ENCODE assay signal across 10 mouse cellular contexts in genomic region chr17:32877471-32878171, GRCm38 (mm10). TPM values are rescaled to one million over a fixed set of nuclear protein-coding genes. Genes with fewer than 3 reads are reported as not detected.
DNase-seq lines count a peak whose midpoint lies in the region; ATAC-seq lines count a peak whose summit lies in the region.
"Had no signal": no experiment of that assay in that cellular context is flagged by ENCODE, and none has a peak within 500 bp of the region (broad histone marks: within the 10 kb centered on the region; RNA-seq: fewer than 3 reads in every experiment).

No protein-coding gene starts in this region.

- H3K9me3 ChIP-seq in kidney, embryonic 15.5 days (replicated peaks) = no peaks in the 10 kb centered on the region
- H3K9me3 ChIP-seq in heart, embryonic 15.5 days (replicated peaks) = no peaks in the 10 kb centered on the region
- H3K9me3 ChIP-seq in liver, embryonic 16.5 days (replicated peaks; ENCODE audit: control insufficient read depth, low read length) = no peaks in the 10 kb centered on the region
- H3K9me3 ChIP-seq: embryonic facial prominence, embryonic 15.5 days had no signal

- no peaks in the 10 kb centered on the region for H3K27me3 ChIP-seq in kidney, embryonic 15.5 days
- H3K27me3 ChIP-seq in heart, embryonic 15.5 days = 0 out of 2 replicates have a peak, but pooled peaks cover 2% of the 10 kb centered on the region
- no peaks in the 10 kb centered on the region; the same call in 1 of the 2 replicates for H3K27me3 ChIP-seq in liver, embryonic 16.5 days (ENCODE audit: control insufficient read depth, insufficient read depth, low read depth, low read length)
- H3K27me3 ChIP-seq: embryonic facial prominence, embryonic 15.5 days had no signal

- H3K36me3 ChIP-seq in kidney, embryonic 15.5 days = peaks cover 30% of the 10 kb centered on the region
- H3K36me3 ChIP-seq in heart, embryonic 15.5 days = peaks cover 22% of the 10 kb centered on the region
- no peaks in the 10 kb centered on the region for H3K36me3 ChIP-seq in liver, embryonic 16.5 days (ENCODE audit: control insufficient read depth, insufficient read depth)

- H3K4me1 ChIP-seq in kidney, embryonic 15.5 days = peaks cover 11% of the 10 kb centered on the region; the same call in 1 of the 2 replicates
- peaks cover 6% of the 10 kb centered on the region; the same call in 1 of the 2 replicates for H3K4me1 ChIP-seq in heart, embryonic 15.5 days (replicated peaks)
- H3K4me1 ChIP-seq in liver, embryonic 16.5 days (ENCODE audit: control insufficient read depth, low read depth, low read length) = no peaks in the 10 kb centered on the region
- H3K4me1 ChIP-seq: embryonic facial prominence, embryonic 15.5 days had no signal

- peak overlapping the region; percentile 55 for H3K4me2 ChIP-seq in kidney, embryonic 15.5 days
- peak overlapping the region; percentile 35; the same call in 1 of the 2 replicates for H3K4me2 ChIP-seq in heart, embryonic 15.5 days
- H3K4me2 ChIP-seq in liver, embryonic 16.5 days (ENCODE audit: low read depth, low read length) = peak overlapping the region; percentile 32; the same call in 1 of the 2 replicates
- H3K4me2 ChIP-seq: embryonic facial prominence, embryonic 15.5 days; midbrain, embryonic 11.5 days had no signal

- peak overlapping the region; percentile 25 for H3K4me3 ChIP-seq in kidney, embryonic 15.5 days (replicated peaks)
- H3K4me3 ChIP-seq in heart, embryonic 15.5 days = no peak overlapping the region
- H3K4me3 ChIP-seq in liver, embryonic 16.5 days (ENCODE audit: low read depth, low read length) = peak overlapping the region; percentile 5; the same call in 1 of the 2 replicates
- H3K4me3 ChIP-seq: embryonic facial prominence, embryonic 15.5 days had no signal

- 6% methylated on average over 22 of the region's 22 CpGs for WGBS in kidney, embryonic 15.5 days
- 5% methylated on average over 22 of the region's 22 CpGs for WGBS in heart, embryonic 15.5 days
- 8% methylated on average over 22 of the region's 22 CpGs for WGBS in liver, embryonic 16.5 days (ENCODE audit: insufficient replicate concordance)

- H3K27ac ChIP-seq in kidney, embryonic 15.5 days = peak overlapping the region; percentile 34; the same call in 1 of the 2 replicates
- no peak overlapping the region for H3K27ac ChIP-seq in heart, embryonic 15.5 days
- no peak overlapping the region for H3K27ac ChIP-seq in liver, embryonic 16.5 days (ENCODE audit: low read length)
- H3K27ac ChIP-seq: embryonic facial prominence, embryonic 15.5 days had no signal

- H3K9ac ChIP-seq in kidney, embryonic 15.5 days = 0 out of 2 replicates have a peak overlapping the region, but pooled peaks have one; percentile 23
- no peak overlapping the region for H3K9ac ChIP-seq in heart, embryonic 15.5 days
- H3K9ac ChIP-seq in liver, embryonic 16.5 days (ENCODE audit: low read depth, low read length) = no peak overlapping the region
- H3K9ac ChIP-seq: embryonic facial prominence, embryonic 15.5 days had no signal

- ATAC-seq in kidney, embryonic 15.5 days (replicated peaks; ENCODE audit: low FRiP score) = no peak; the same call in 1 of the 2 replicates
- 0 out of 2 replicates have a peak, but pooled peaks have one; percentile 27 for ATAC-seq in heart, embryonic 15.5 days (replicated peaks; ENCODE audit: insufficient number of reproducible peaks, insufficient read depth, low FRiP score, low read depth)
- no peak for ATAC-seq in liver, embryonic 16.5 days (ENCODE audit: low read depth)
- no peak for ATAC-seq in activated CD4-positive, CD25-positive, alpha-beta regulatory T cell, adult 4 months

- no peak for DNase-seq in kidney, postnatal 25 days
- peak; percentile 80 for DNase-seq in ZHBTc4 (ENCODE audit: low read depth, low spot score)
- no peak for DNase-seq in layer of hippocampus, postnatal 14 days (ENCODE audit: low spot score in 2 of 2)

RNA-seq across cellular contexts. Expression of gene Zfp870, which starts 13.8 kb away (rescaled TPM):
- 7.7 and 8.0 TPM in 2 replicates for polyA plus RNA-seq in kidney, embryonic 15.5 days (2015; fragmentation: Nextera tagmentation; extraction: Ambion mirVana)
- polyA plus RNA-seq in heart, embryonic 15.5 days (2015; fragmentation: Nextera tagmentation; extraction: Ambion mirVana) = 4.5 and 5.5 TPM in 2 replicates
- polyA plus RNA-seq in liver, embryonic 16.5 days (2015; fragmentation: Nextera tagmentation; extraction: Ambion mirVana) = 1.3 and 1.4 TPM in 2 replicates
- 1 to 10 TPM; 5.6 to 8.0 TPM for polyA plus RNA-seq in activated CD4-positive, CD25-positive, alpha-beta regulatory T cell, adult 4 months (2017; shearing (Covaris generic))
- total RNA-seq in layer of hippocampus, postnatal 14 days (2021) = 10 to 100 TPM in 1 of 2 experiments, 1 to 10 TPM in 1; 8.9 to 11.1 TPM

RNA-seq across cellular contexts. Expression of gene Cyp4f14, which starts 39.5 kb away (rescaled TPM):
- not detected in 2 replicates for polyA plus RNA-seq in kidney, embryonic 15.5 days (2015; fragmentation: Nextera tagmentation; extraction: Ambion mirVana)
- not detected in 2 replicates for polyA plus RNA-seq in heart, embryonic 15.5 days (2015; fragmentation: Nextera tagmentation; extraction: Ambion mirVana)
- not detected in 2 replicates for polyA plus RNA-seq in liver, embryonic 16.5 days (2015; fragmentation: Nextera tagmentation; extraction: Ambion mirVana)
- polyA plus RNA-seq in activated CD4-positive, CD25-positive, alpha-beta regulatory T cell, adult 4 months (2017; shearing (Covaris generic)) = not detected
- 1 to 10 TPM; 2.6 to 3.8 TPM for total RNA-seq in layer of hippocampus, postnatal 14 days (2021)
- total RNA-seq: neutrophil, adult 5-6 weeks had no signal
- polyA plus RNA-seq: embryonic facial prominence, embryonic 15.5 days; midbrain, embryonic 11.5 days had no signal

RNA-seq across cellular contexts. Expression of gene Zfp799, which starts 47.6 kb away (rescaled TPM):
- polyA plus RNA-seq in kidney, embryonic 15.5 days (2015; fragmentation: Nextera tagmentation; extraction: Ambion mirVana) = 15.9 and 17.3 TPM in 2 replicates
- polyA plus RNA-seq in heart, embryonic 15.5 days (2015; fragmentation: Nextera tagmentation; extraction: Ambion mirVana) = 6.2 and 8.2 TPM in 2 replicates
- 1.8 and 2.0 TPM in 2 replicates for polyA plus RNA-seq in liver, embryonic 16.5 days (2015; fragmentation: Nextera tagmentation; extraction: Ambion mirVana)
- 1 to 10 TPM; 5.8 to 8.1 TPM for polyA plus RNA-seq in activated CD4-positive, CD25-positive, alpha-beta regulatory T cell, adult 4 months (2017; shearing (Covaris generic))
- 10 to 100 TPM; 23.0 to 26.0 TPM for total RNA-seq in layer of hippocampus, postnatal 14 days (2021)
